Mouse (Mus musculus): ENCODE data around the gene Intu. TPM values are rescaled to one million over a fixed set of nuclear protein-coding genes. Genes with fewer than 3 reads are reported as not detected.

Intu gene
- 10 to 100 TPM in 10 of 26 experiments, 1 to 10 TPM in 16; 3.0 to 15.7 (median 9.6) TPM for total RNA-seq (2018; cell fraction: chromatin; rRNA removed)
- total RNA-seq (2018; cell fraction: cytosol; rRNA removed) = 1 to 10 TPM; 1.9 to 3.5 (median 2.8) TPM
- total RNA-seq (2018; cell fraction: nucleus; rRNA removed) = 10 to 100 TPM in 2 of 26 experiments, 1 to 10 TPM in 24; 2.8 to 14.9 (median 6.9) TPM
- 1.0 to 2.0 TPM (median 1.8 TPM) in 3 replicates for polyA plus RNA-seq (2018)

DNA sequence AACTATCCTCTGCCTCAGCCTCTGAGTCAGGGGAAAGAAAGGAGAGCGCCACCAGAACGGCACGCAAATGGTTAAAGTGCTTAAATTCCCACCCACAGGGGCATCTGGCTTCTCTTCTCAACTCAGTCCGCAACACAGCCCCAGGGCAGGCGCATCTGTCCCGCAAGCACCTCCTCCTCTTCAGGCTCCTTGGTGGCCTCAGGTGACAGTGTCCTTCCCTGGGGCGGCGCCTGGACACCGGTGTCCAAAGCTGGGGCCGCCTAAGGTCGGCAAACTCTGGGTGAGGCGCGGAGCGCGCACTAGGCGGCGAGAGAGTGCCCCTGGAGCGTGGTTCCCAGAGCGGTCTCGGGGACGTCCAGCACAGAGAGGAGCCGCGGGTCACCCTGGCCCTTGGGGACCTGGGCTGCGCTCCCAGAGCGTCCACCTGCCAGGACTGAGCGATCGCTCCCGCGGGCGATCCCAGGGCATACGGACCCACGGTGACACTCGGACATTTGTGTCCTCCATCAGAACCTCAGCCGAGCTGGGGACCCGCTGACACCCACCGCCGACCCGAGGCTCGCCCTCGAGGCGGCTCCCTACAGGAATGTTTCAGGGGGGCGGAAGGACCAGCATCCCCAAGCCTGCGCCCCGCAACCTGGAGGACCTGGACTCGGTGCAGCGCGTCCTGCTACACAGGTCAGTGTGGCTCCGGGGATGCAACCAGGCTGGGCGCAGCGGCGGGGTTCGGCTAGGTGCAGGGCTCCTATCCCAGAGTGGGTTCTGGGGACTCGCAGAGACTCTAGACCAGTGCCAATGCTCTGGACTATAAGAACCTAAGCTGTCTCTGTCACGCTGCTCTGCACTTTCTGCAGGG, at the start of gene Intu:
Gene Intu (plus strand): TSS at position 1 of the 856 bp plus-strand sequence.
- Histone ChIP-seq H3K36me3 (ENCODE audit: inconsistent target) (no peaks in the 10 kb centered on the region), H3K4me3 (ENCODE audit: inconsistent target) (peak within 1 kb of the TSS; percentile 34), H3K27ac (no peak within 1 kb of the TSS), H3K79me2 (ENCODE audit: inconsistent target) (no peaks in the 10 kb centered on the region)
- 6% methylated on average over 50 of the region's 54 CpGs for WGBS (ENCODE audit: missing documents)

GRCm38 (mm10) chr3:40483221-40483654, 47.8 kb upstream of the Intu start:
- Histone ChIP-seq H3K79me2 (ENCODE audit: inconsistent target) (no peaks in the 10 kb centered on the region), H3K36me3 (ENCODE audit: inconsistent target) (no peaks in the 10 kb centered on the region), H3K27ac (no peak overlapping the region), H3K4me3 (ENCODE audit: inconsistent target) (no peak overlapping the region)
- WGBS (ENCODE audit: missing documents) = 34% methylated on average over 10 of the region's 10 CpGs

- no peaks in the 10 kb centered on the region for H3K36me3 ChIP-seq (ENCODE audit: inconsistent target)
- H3K4me3 ChIP-seq (ENCODE audit: inconsistent target) = no peak overlapping the region
- WGBS (ENCODE audit: missing documents) = 84% methylated on average over 4 of the region's 4 CpGs
- no peaks in the 10 kb centered on the region for H3K79me2 ChIP-seq (ENCODE audit: inconsistent target)
- no peak overlapping the region for H3K27ac ChIP-seq
These were observed 43.7 kb upstream of the Intu start for GRCm38 (mm10) chr3:40487381-40487780.

DNA sequence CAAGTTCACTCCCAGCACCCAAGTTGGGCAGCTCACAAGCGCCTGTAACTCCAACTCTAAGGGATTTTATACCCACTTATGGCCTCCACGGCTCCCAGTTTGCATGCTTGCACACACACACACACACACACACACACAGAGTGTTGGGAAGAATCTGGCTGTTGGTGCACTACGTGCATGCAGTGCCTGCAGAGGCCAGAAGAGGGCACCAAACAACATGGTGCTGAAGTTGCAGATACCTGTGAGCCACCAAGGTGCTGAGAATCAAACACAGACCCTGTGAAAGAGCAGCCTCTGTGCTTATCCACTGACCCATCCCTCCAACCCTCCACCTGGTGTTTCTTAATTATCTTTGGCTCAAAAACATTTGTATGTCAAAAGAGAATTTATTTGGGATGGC, 39.3 kb upstream of the Intu start:
- H3K36me3 ChIP-seq (ENCODE audit: inconsistent target) = no peaks in the 10 kb centered on the region
- H3K4me3 ChIP-seq (ENCODE audit: inconsistent target) = no peak overlapping the region
- WGBS (ENCODE audit: missing documents) = 100% methylated on average over 3 of the region's 3 CpGs
- H3K79me2 ChIP-seq (ENCODE audit: inconsistent target) = no peaks in the 10 kb centered on the region
- no peak overlapping the region for H3K27ac ChIP-seq

GRCm38 (mm10) chr3:40498898-40499297, 32.2 kb upstream of the Intu start:
- 85% methylated on average over 3 of the region's 3 CpGs for WGBS (ENCODE audit: missing documents)
- no peaks in the 10 kb centered on the region for H3K79me2 ChIP-seq (ENCODE audit: inconsistent target)
- no peaks in the 10 kb centered on the region for H3K36me3 ChIP-seq (ENCODE audit: inconsistent target)
- no peak overlapping the region for H3K27ac ChIP-seq
- H3K4me3 ChIP-seq (ENCODE audit: inconsistent target) = no peak overlapping the region

DNA sequence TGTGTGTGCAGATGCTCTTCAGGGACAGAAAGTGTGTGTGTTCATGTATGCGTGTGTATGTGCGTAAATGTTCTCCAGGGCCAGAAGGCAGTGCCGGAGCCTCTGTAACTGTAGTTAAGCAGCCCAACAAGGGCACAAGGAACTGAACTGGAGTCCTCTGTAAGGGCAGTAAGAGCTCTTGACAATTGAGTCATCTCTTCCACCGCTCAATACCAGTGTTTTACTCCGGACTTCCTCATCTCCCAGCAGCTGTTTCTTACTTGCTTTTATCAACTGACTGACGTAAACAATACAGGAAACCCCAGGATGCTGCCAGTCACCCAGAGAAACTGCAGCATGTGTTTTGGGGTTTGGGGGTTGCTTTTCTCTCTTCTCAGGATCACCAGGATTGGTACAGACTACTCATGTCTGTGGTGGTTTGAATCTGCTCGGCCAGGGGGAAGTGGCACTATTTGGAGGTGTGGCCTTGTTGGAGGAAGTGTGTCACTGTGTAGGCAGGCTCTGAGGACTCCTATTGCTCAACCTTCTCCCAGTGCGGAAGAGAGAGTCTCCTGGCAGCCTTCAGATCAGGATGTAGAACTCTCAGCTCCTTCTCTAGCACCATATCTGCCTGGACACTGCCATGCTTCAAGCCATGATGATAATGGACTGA, 30.8 kb upstream of the Intu start:
- Histone ChIP-seq H3K27ac (peak overlapping the region; percentile 44), H3K36me3 (ENCODE audit: inconsistent target) (no peaks in the 10 kb centered on the region), H3K4me3 (ENCODE audit: inconsistent target) (no peak overlapping the region), H3K79me2 (ENCODE audit: inconsistent target) (no peaks in the 10 kb centered on the region)
- WGBS (ENCODE audit: missing documents) = 57% methylated on average over 8 of the region's 8 CpGs

GRCm38 (mm10) chr3:40504377-40504776, 26.7 kb upstream of the Intu start:
- Histone ChIP-seq H3K79me2 (ENCODE audit: inconsistent target) (no peaks in the 10 kb centered on the region), H3K27ac (no peak overlapping the region), H3K4me3 (ENCODE audit: inconsistent target) (no peak overlapping the region), H3K36me3 (ENCODE audit: inconsistent target) (no peaks in the 10 kb centered on the region)
- 16% methylated on average over 5 of the region's 5 CpGs for WGBS (ENCODE audit: missing documents)

DNA sequence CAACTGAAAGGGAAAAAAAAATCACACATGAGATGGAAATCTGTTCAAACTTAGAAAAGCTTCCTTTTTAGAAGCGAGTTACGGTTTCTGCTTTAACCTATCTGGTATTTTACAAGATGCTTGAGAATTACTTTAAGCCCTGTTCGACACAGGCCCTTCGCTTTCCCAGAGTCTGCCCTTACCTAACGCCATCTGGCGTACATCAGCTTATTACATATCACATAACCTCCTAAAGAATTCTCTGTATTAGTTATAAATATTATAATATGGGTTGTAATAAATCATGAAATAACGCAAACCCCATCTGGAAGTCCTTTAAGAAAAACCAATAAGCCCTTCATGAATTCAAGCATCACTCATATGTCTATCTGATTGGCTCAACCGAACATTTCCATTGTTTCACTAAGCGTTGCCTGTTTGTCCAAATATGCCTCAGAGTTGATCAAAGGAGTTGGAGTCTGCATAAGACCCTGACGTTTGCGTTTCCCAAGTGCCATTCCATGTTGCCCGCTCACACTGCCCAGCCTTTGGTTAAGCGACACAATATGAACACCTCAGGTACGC, 25.6 kb upstream of the Intu start:
- 94% methylated on average over 14 of the region's 14 CpGs for WGBS (ENCODE audit: missing documents)
- Histone ChIP-seq H3K79me2 (ENCODE audit: inconsistent target) (no peaks in the 10 kb centered on the region), H3K4me3 (ENCODE audit: inconsistent target) (no peak overlapping the region), H3K36me3 (ENCODE audit: inconsistent target) (no peaks in the 10 kb centered on the region), H3K27ac (no peak overlapping the region)

DNA sequence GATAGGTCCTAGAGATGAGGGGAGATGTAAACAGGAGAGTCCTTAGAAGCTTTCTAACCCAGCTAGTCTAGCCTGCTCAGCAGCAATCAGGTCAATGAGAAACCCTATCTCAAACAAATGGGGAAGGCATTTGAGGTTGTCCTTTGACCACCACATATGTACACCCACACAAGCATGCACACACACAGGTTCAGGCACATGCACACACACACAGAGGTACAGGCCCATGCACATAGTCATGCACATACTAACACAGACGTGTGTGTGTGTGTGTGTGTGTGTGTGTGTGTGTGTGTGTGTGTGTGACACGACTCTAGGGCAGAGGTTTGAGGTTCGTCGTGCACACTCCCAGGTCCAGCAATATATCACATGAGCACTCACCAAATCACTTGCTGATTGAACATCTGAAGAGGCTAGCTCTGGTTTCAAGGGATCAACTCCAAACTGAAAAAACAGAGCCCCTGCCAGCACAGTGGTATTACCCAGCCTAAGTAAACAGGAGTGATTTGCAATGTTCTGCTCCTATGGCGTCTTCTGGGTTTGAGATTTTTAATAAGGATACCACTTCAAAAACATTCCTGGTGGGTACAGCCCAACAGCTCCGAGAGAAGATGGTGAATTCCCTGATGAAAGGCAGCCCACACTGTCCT, 22.0 kb upstream of the Intu start:
- 93% methylated on average over 4 of the region's 6 CpGs for WGBS (ENCODE audit: missing documents)
- Histone ChIP-seq H3K36me3 (ENCODE audit: inconsistent target) (no peaks in the 10 kb centered on the region), H3K27ac (no peak overlapping the region), H3K4me3 (ENCODE audit: inconsistent target) (no peak overlapping the region), H3K79me2 (ENCODE audit: inconsistent target) (no peaks in the 10 kb centered on the region)

GRCm38 (mm10) chr3:40510567-40510966, 20.5 kb upstream of the Intu start:
- Histone ChIP-seq H3K79me2 (ENCODE audit: inconsistent target) (no peaks in the 10 kb centered on the region), H3K4me3 (ENCODE audit: inconsistent target) (no peak overlapping the region), H3K27ac (no peak overlapping the region), H3K36me3 (ENCODE audit: inconsistent target) (no peaks in the 10 kb centered on the region)
- WGBS (ENCODE audit: missing documents) = 7% methylated on average over 6 of the region's 6 CpGs

- 89% methylated on average over 12 of the region's 13 CpGs for WGBS (ENCODE audit: missing documents)
- Histone ChIP-seq H3K79me2 (ENCODE audit: inconsistent target) (no peaks in the 10 kb centered on the region), H3K4me3 (ENCODE audit: inconsistent target) (no peak overlapping the region), H3K27ac (no peak overlapping the region), H3K36me3 (ENCODE audit: inconsistent target) (no peaks in the 10 kb centered on the region)
These were observed 17.9 kb upstream of the Intu start for GRCm38 (mm10) chr3:40512936-40513829.

- Histone ChIP-seq H3K79me2 (ENCODE audit: inconsistent target) (no peaks in the 10 kb centered on the region), H3K27ac (no peak overlapping the region), H3K36me3 (ENCODE audit: inconsistent target) (no peaks in the 10 kb centered on the region), H3K4me3 (ENCODE audit: inconsistent target) (no peak overlapping the region)
- WGBS (ENCODE audit: missing documents) = 28% methylated on average over 3 of the region's 3 CpGs
These were observed 12.8 kb upstream of the Intu start for GRCm38 (mm10) chr3:40518240-40518639.

DNA sequence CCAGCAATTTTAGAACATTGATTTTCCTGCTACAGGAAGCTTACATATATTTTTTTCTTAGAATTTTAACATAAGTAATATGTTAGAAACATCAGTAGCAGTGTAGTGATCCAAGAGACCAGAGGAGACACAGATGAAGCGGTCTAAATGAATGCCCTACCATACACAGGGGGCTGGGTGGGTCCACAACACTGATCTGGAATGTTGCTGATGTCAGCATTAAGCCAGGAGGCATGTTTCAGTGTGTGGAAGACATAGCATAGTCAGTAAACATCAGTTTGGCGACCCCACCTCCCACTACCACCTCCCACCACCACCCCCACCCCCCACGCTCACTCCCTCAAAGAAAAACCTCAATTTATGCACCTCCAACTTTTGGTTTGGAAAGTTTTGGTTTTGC, 11.5 kb upstream of the Intu start:
- 75% methylated on average over 2 of the region's 3 CpGs for WGBS (ENCODE audit: missing documents)
- Histone ChIP-seq H3K27ac (no peak overlapping the region), H3K79me2 (ENCODE audit: inconsistent target) (no peaks in the 10 kb centered on the region), H3K36me3 (ENCODE audit: inconsistent target) (no peaks in the 10 kb centered on the region), H3K4me3 (ENCODE audit: inconsistent target) (no peak overlapping the region)

Data from macrophage (primary cell).